Comparison of ENCODE assay signal across 8 mouse cellular contexts in genomic region chr5:113516873-113517336, GRCm38 (mm10). TPM values are rescaled to one million over a fixed set of nuclear protein-coding genes. Genes with fewer than 3 reads are reported as not detected.
DNase-seq lines count a peak whose midpoint lies in the region; ATAC-seq lines count a peak whose summit lies in the region.

No protein-coding gene starts in this region.

- H3K9ac ChIP-seq in neural tube, embryonic 11.5 days (ENCODE audit: low read length) = no peak overlapping the region
- 0 out of 2 replicates have a peak overlapping the region, but pooled peaks have one; percentile 15 for H3K9ac ChIP-seq in neural tube, embryonic 15.5 days (replicated peaks)

- no peak overlapping the region for H3K4me3 ChIP-seq in neural tube, embryonic 11.5 days (ENCODE audit: low read depth, low read length)
- no peak overlapping the region for H3K4me3 ChIP-seq in neural tube, embryonic 15.5 days (replicated peaks)

- H3K9me3 ChIP-seq in neural tube, embryonic 11.5 days (ENCODE audit: control insufficient read depth, low read length) = no peaks in the 10 kb centered on the region
- H3K9me3 ChIP-seq in neural tube, embryonic 15.5 days (replicated peaks) = no peaks in the 10 kb centered on the region

- peaks cover 7% of the 10 kb centered on the region; the same call in 1 of the 2 replicates for H3K4me1 ChIP-seq in neural tube, embryonic 11.5 days (ENCODE audit: control insufficient read depth, insufficient read depth, low read length)
- H3K4me1 ChIP-seq in neural tube, embryonic 15.5 days = peaks cover 22% of the 10 kb centered on the region

- intact Hi-C loops in left cerebral cortex, postnatal 25 days (cut with DNase I) = no loop called here

- H3K27me3 ChIP-seq in neural tube, embryonic 11.5 days (ENCODE audit: control insufficient read depth, insufficient read depth, low read length) = no peaks in the 10 kb centered on the region
- no peaks in the 10 kb centered on the region for H3K27me3 ChIP-seq in neural tube, embryonic 15.5 days (replicated peaks)

- peak; percentile 20 to 52 for DNase-seq in adrenal gland, adult (ENCODE audit: inconsistent age in 2 of 2, low spot score in 1 of 2)
- no peak for DNase-seq in adrenal gland, postnatal 4 days (ENCODE audit: low spot score in 2 of 2)
- DNase-seq in neural tube, embryonic 11.5 days (ENCODE audit: low spot score) = no peak
- no peak for DNase-seq in neural tube, embryonic 10.5 days (ENCODE audit: extremely low spot score, low spot score)
- peak; percentile 55 to 59 for DNase-seq in kidney, postnatal 4 days
- no peak for DNase-seq in right cerebral cortex, postnatal 14 days
- DNase-seq in left cerebral cortex, postnatal 25 days (ENCODE audit: low spot score in 2 of 2) = no peak

- H3K4me2 ChIP-seq in neural tube, embryonic 11.5 days (ENCODE audit: low read depth) = peak overlapping the region; percentile 6; the same call in 1 of the 2 replicates
- peak overlapping the region; percentile 30 for H3K4me2 ChIP-seq in neural tube, embryonic 15.5 days

- WGBS in neural tube, embryonic 11.5 days = 33% methylated on average over 14 of the region's 14 CpGs
- 12% methylated on average over 14 of the region's 14 CpGs for WGBS in neural tube, embryonic 15.5 days

- no peak overlapping the region; the same call in 1 of the 2 replicates for H3K27ac ChIP-seq in neural tube, embryonic 11.5 days (ENCODE audit: low read depth, low read length)
- H3K27ac ChIP-seq in neural tube, embryonic 15.5 days (replicated peaks) = peak overlapping the region; percentile 43

- H3K36me3 ChIP-seq in neural tube, embryonic 11.5 days (ENCODE audit: control insufficient read depth, insufficient read depth, low read length) = no peaks in the 10 kb centered on the region
- H3K36me3 ChIP-seq in neural tube, embryonic 15.5 days = no peaks in the 10 kb centered on the region

- ATAC-seq in neural tube, embryonic 11.5 days (ENCODE audit: insufficient read depth, low FRiP score, low TSS enrichment) = no peak
- ATAC-seq in neural tube, embryonic 15.5 days (ENCODE audit: low FRiP score) = peak; percentile 42; the same call in 1 of the 2 replicates

RNA-seq across cellular contexts. Expression of gene Wscd2, which starts 26.8 kb away (rescaled TPM):
- total RNA-seq in adrenal gland, postnatal 4 days (2021) = 10 to 100 TPM; 10.2 to 11.6 TPM
- polyA plus RNA-seq in neural tube, embryonic 11.5 days (2014; fragmentation: Nextera tagmentation; extraction: Ambion mirVana) = 10.2 and 11.3 TPM in 2 replicates
- polyA plus RNA-seq in neural tube, embryonic 15.5 days (2015; fragmentation: Nextera tagmentation; extraction: Ambion mirVana) = 18.2 and 22.6 TPM in 2 replicates
- total RNA-seq in left cerebral cortex, postnatal 25 days (2021) = 10 to 100 TPM; 56.0 to 67.5 TPM

Comparison
In these comparisons a context has a peak if more than half of its experiments do, and no peak if none do; other contexts are left out.
1. DNase-seq: peak in adrenal gland, adult (2 of 2) and kidney, postnatal 4 days (2 of 2); none in adrenal gland, postnatal 4 days (0 of 2), neural tube, embryonic 11.5 days (single experiment), neural tube, embryonic 10.5 days (single experiment), right cerebral cortex, postnatal 14 days (single experiment) and left cerebral cortex, postnatal 25 days (0 of 2).
2. RNA of gene Wscd2, which starts 26.8 kb away (total RNA-seq): 56.0 to 67.5 TPM in left cerebral cortex, postnatal 25 days; 10.2 to 11.6 TPM in adrenal gland, postnatal 4 days; every median in the first group is over 4 times any median in the second.